Mouse (Mus musculus) hindbrain, embryonic 12.5 days (tissue): ENCODE measurements around the gene Card9. TPM values are rescaled to one million over a fixed set of nuclear protein-coding genes. Genes with fewer than 3 reads are reported as not detected.

Source experiments
- ATAC-seq: fragments of 200-750 bp; cut with Nextera tagmentation; 2 replicates; pipeline ENCODE4 v1.8.0; 2017; ENCODE audit warnings: moderate TSS enrichment; ENCODE audit not compliant: low FRiP score
- H3K27ac ChIP-seq: fragments of 300-500 bp; sonication (generic); 2 replicates; pipeline ENCODE4 v1.5.1; 2016; ENCODE audit warnings: mild to moderate bottlenecking
- H3K27me3 ChIP-seq: fragments of 300-500 bp; sonication (generic); 2 replicates; pipeline ENCODE4 v1.6.1; 2016; ENCODE audit warnings: mild to moderate bottlenecking
- H3K36me3 ChIP-seq: fragments of 300-500 bp; sonication (generic); 2 replicates; pipeline ENCODE4 v1.6.1; 2016; ENCODE audit warnings: mild to moderate bottlenecking
- H3K4me1 ChIP-seq: fragments of 300-500 bp; sonication (generic); 2 replicates; pipeline ENCODE4 v1.6.1; 2016
- H3K4me2 ChIP-seq: fragments of 300-500 bp; sonication (generic); replicated peaks from 2 replicates; pipeline ENCODE4 v1.6.1; 2016; ENCODE audit warnings: mild to moderate bottlenecking
- H3K4me3 ChIP-seq: fragments of 300-500 bp; sonication (generic); 2 replicates; pipeline ENCODE4 v1.5.1; 2016; ENCODE audit warnings: mild to moderate bottlenecking
- H3K9ac ChIP-seq: fragments of 300-500 bp; sonication (generic); 2 replicates; pipeline ENCODE4 v1.6.1; 2016; ENCODE audit warnings: mild to moderate bottlenecking, moderate library complexity
- H3K9me3 ChIP-seq: fragments of 300-500 bp; sonication (generic); replicated peaks from 2 replicates; pipeline ENCODE4 v1.6.1; 2016; ENCODE audit warnings: mild to moderate bottlenecking
- WGBS: fragments of 180-500 bp; shearing (Covaris S2); methylation state at CpG from one replicate; pipeline ENCODE4 v1.1.7; 2016; 5-methylcytosine and 5-hydroxymethylcytosine counted together
- polyA plus RNA-seq: library from polyadenylated mRNA; unstranded; fragments of >200 nt; fragmentation: Nextera tagmentation; extraction: Ambion mirVana; gene quantifications from 2 replicates; pipeline ENCODE4 v1.2.1, GENCODE M21; 2016

The Card9 gene
- polyA plus RNA-seq, 1 experiment from 2014 or later = 1.1 TPM

DNA sequence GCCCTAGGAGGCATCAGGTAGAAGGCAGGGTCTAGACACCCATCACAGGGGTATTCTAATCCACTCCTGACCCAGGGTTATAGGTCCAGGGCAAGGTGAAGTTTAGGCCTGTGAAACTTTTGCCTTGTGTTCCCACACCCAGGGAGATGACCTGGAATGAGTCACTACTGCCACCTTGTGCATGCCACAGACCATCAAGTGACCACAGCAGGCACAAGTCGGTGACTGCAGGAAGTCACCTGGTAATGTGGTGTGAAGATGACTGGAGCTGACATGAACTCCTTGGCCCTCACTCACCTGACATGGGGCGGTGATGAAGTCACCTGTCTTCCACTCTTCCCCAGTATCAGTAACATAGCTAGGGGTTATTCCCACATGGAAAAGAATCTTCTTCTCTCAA, 47.9 kb downstream of the Card9 start:
- 67% methylated on average over 2 of the region's 2 CpGs for WGBS
- no peak overlapping the region for H3K4me3 ChIP-seq
- H3K4me2 ChIP-seq = no peak overlapping the region
- H3K4me1 ChIP-seq = peaks cover 40% of the 10 kb centered on the region
- no peaks in the 10 kb centered on the region for H3K27me3 ChIP-seq
- ATAC-seq = no peak
- no peaks in the 10 kb centered on the region for H3K9me3 ChIP-seq
- no peak overlapping the region for H3K27ac ChIP-seq
- no peaks in the 10 kb centered on the region for H3K36me3 ChIP-seq
- no peak overlapping the region for H3K9ac ChIP-seq

DNA sequence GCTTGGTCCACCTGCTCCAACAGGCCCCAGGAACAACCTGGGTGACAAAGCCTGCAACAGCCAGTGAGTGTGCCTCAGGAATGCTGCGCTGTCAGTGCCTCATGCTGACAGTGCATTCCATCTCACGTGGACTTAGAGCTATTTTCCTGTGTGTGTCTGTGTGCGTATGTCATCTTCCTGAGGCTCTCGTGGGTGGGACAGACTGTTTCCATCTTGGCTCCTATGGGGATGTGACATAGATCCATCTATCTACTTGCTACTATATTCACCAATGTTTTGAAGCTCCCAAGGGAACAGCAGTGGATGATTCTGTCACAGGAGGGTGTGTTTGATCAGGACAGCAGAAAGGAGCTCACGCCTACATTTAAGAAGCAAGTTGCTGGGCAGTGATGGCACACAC, 48.8 kb downstream of the Card9 start:
- H3K4me2 ChIP-seq = no peak overlapping the region
- ATAC-seq = no peak
- no peak overlapping the region for H3K27ac ChIP-seq
- no peak overlapping the region for H3K4me3 ChIP-seq
- H3K27me3 ChIP-seq = no peaks in the 10 kb centered on the region
- peaks cover 31% of the 10 kb centered on the region for H3K4me1 ChIP-seq
- no peaks in the 10 kb centered on the region for H3K9me3 ChIP-seq
- WGBS = 76% methylated on average over 5 of the region's 5 CpGs
- H3K9ac ChIP-seq = no peak overlapping the region
- no peaks in the 10 kb centered on the region for H3K36me3 ChIP-seq

DNA sequence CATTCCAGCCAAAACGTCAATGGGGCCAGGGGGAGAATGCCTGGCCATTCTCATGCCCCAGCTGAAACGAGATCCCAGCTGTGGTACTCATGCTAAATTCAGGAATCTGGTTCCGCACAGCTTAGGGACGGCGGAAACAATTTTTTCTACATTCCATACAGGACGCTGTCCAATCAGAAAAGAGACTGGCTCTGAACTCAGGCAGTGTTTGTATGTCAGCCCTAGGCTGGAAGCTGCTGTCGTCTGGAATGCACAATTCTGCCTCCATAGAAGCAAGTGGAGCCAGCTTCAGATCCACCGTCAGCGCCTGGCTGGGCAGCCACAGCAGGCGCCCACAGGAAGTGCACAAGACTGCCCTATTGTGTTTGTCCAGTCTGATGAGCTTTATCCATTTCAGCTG, 51.0 kb downstream of the Card9 start:
- peak overlapping the region; percentile 77 for H3K27ac ChIP-seq
- no peak overlapping the region; the same call in 1 of the 2 replicates for H3K4me2 ChIP-seq
- peak; percentile 49 for ATAC-seq

GRCm38 (mm10) chr2:26306702-26307101, 54.0 kb downstream of the Card9 start:
- no peak overlapping the region for H3K4me3 ChIP-seq
- no peak overlapping the region for H3K4me2 ChIP-seq
- 91% methylated on average over 3 of the region's 3 CpGs for WGBS
- H3K9ac ChIP-seq = no peak overlapping the region
- peaks cover 13% of the 10 kb centered on the region for H3K4me1 ChIP-seq
- H3K27me3 ChIP-seq = no peaks in the 10 kb centered on the region; the same call in 1 of the 2 replicates
- no peaks in the 10 kb centered on the region for H3K36me3 ChIP-seq
- H3K27ac ChIP-seq = no peak overlapping the region
- no peaks in the 10 kb centered on the region for H3K9me3 ChIP-seq
- no peak for ATAC-seq

More for the DNA sequence above, 51.0 kb downstream of the Card9 start:
- H3K36me3 ChIP-seq = no peaks in the 10 kb centered on the region
- no peaks in the 10 kb centered on the region for H3K9me3 ChIP-seq
- H3K9ac ChIP-seq = no peak overlapping the region
- H3K4me1 ChIP-seq = peaks cover 19% of the 10 kb centered on the region
- no peak overlapping the region for H3K4me3 ChIP-seq
- WGBS = 16% methylated on average over 10 of the region's 10 CpGs
- no peaks in the 10 kb centered on the region; the same call in 1 of the 2 replicates for H3K27me3 ChIP-seq

GRCm38 (mm10) chr2:26305555-26305954, 55.2 kb downstream of the Card9 start:
- H3K9me3 ChIP-seq = no peaks in the 10 kb centered on the region
- WGBS = 77% methylated on average over 2 of the region's 2 CpGs
- peaks cover 15% of the 10 kb centered on the region for H3K4me1 ChIP-seq
- ATAC-seq = no peak
- no peaks in the 10 kb centered on the region for H3K36me3 ChIP-seq
- H3K27me3 ChIP-seq = no peaks in the 10 kb centered on the region; the same call in 1 of the 2 replicates
- H3K4me3 ChIP-seq = no peak overlapping the region
- no peak overlapping the region for H3K4me2 ChIP-seq
- H3K27ac ChIP-seq = no peak overlapping the region
- no peak overlapping the region for H3K9ac ChIP-seq

GRCm38 (mm10) chr2:26304711-26305110, 56.0 kb downstream of the Card9 start:
- Histone ChIP-seq H3K36me3 (no peaks in the 10 kb centered on the region), H3K9me3 (no peaks in the 10 kb centered on the region), H3K4me1 (peaks cover 19% of the 10 kb centered on the region), H3K27ac (no peak overlapping the region), H3K4me3 (no peak overlapping the region), H3K4me2 (no peak overlapping the region), H3K9ac (no peak overlapping the region), H3K27me3 (no peaks in the 10 kb centered on the region; the same call in 1 of the 2 replicates)
- ATAC-seq = no peak
- WGBS = 67% methylated on average over 1 of the region's 1 CpGs

Other genes starting within 250 kb of the Card9 start
- 12.6 and 15.0 TPM in 2 replicates for gene Nacc2, start 237.7 kb downstream of the Card9 start, polyA plus RNA-seq
- gene Lhx3, start 152.6 kb downstream of the Card9 start, polyA plus RNA-seq = 8.7 and 12.0 TPM in 2 replicates
- 19.6 and 20.3 TPM in 2 replicates for gene Qsox2, start 123.4 kb downstream of the Card9 start, polyA plus RNA-seq
- 0.31 and 0.37 TPM in 2 replicates for gene Ccdc187, start 66.4 kb downstream of the Card9 start, polyA plus RNA-seq
- 125 and 133 TPM in 2 replicates for gene Gpsm1, start 45.4 kb downstream of the Card9 start, polyA plus RNA-seq
- gene Dnlz, start 8.8 kb downstream of the Card9 start, polyA plus RNA-seq = 33.2 and 34.7 TPM in 2 replicates
- gene Snapc4, start 19.7 kb upstream of the Card9 start, polyA plus RNA-seq = 36.2 and 37.3 TPM in 2 replicates
- gene Entr1, start 28.4 kb upstream of the Card9 start, polyA plus RNA-seq = 179 and 188 TPM in 2 replicates
- gene Pmpca, start 28.4 kb upstream of the Card9 start, polyA plus RNA-seq = 107 and 110 TPM in 2 replicates
- gene Inpp5e, start 48.3 kb upstream of the Card9 start, polyA plus RNA-seq = 31.4 and 35.4 TPM in 2 replicates
- gene Sec16a, start 84.3 kb upstream of the Card9 start, polyA plus RNA-seq = 32.3 and 35.3 TPM in 2 replicates
- 38.0 and 41.0 TPM in 2 replicates for gene Notch1, start 155.7 kb upstream of the Card9 start, polyA plus RNA-seq
- 61.4 and 72.1 TPM in 2 replicates for gene Egfl7, start 219.1 kb upstream of the Card9 start, polyA plus RNA-seq
- not detected in 2 replicates for gene Gm20532, start 225.7 kb upstream of the Card9 start, polyA plus RNA-seq
- 11.7 and 13.1 TPM in 2 replicates for gene Agpat2, start 243.5 kb upstream of the Card9 start, polyA plus RNA-seq